Mouse (Mus musculus) mesoderm, embryonic 11.5 days (tissue): Measurements from ENCODE around the gene Senp3.
"Not testable (repeated sequence)": the region's sequence is repeated elsewhere in the genome, so short reads cannot be mapped to it uniquely, and the experiment has no call there.

Experiments
- DNase-seq: peaks from one replicate; pipeline ENCODE4 v3.0.0-alpha.2; 2012; ENCODE audit warnings: low read depth, low spot score

Senp3 gene

GRCm38 (mm10) chr11:69704613-69705010 is 22.7 kb upstream of the Senp3 start:
- DNase-seq = no peak

GRCm38 (mm10) chr11:69703814-69704612 is 22.1 kb upstream of the Senp3 start:
- DNase-seq = no peak

GRCm38 (mm10) chr11:69703381-69703780 is 21.5 kb upstream of the Senp3 start:
- not testable (repeated sequence) for DNase-seq

GRCm38 (mm10) chr11:69702886-69703285 is 21.0 kb upstream of the Senp3 start:
- not testable (repeated sequence) for DNase-seq

GRCm38 (mm10) chr11:69699595-69699994 is 17.7 kb upstream of the Senp3 start:
- DNase-seq = no peak

GRCm38 (mm10) chr11:69698574-69698973 is 16.7 kb upstream of the Senp3 start:
- DNase-seq = no peak

- DNase-seq = no peak
Measured at GRCm38 (mm10) chr11:69697396-69697795, 15.5 kb upstream of the Senp3 start.

- DNase-seq = peak; percentile 48
Measured at GRCm38 (mm10) chr11:69695361-69696181, 13.7 kb upstream of the Senp3 start, which contains the start of the genes Tnfsf12 and Tnfsfm13. Tnfsf12 (minus strand) TSS chr11:69695849. Tnfsfm13 (minus strand) TSS chr11:69696098.

GRCm38 (mm10) chr11:69695046-69695360 is 13.1 kb upstream of the Senp3 start:
- no peak for DNase-seq

GRCm38 (mm10) chr11:69693421-69693965 is 11.6 kb upstream of the Senp3 start:
- DNase-seq = no peak

- DNase-seq = no peak
Measured at GRCm38 (mm10) chr11:69692863-69693262, 11.0 kb upstream of the Senp3 start.

- no peak for DNase-seq
Measured at GRCm38 (mm10) chr11:69692196-69692811, 10.4 kb upstream of the Senp3 start.

- DNase-seq = no peak
Measured at GRCm38 (mm10) chr11:69689891-69690290, 8.0 kb upstream of the Senp3 start.

- DNase-seq = no peak
Measured at GRCm38 (mm10) chr11:69687061-69687460, 5.2 kb upstream of the Senp3 start.

GRCm38 (mm10) chr11:69686377-69686776 is 4.5 kb upstream of the Senp3 start:
- no peak for DNase-seq

GRCm38 (mm10) chr11:69685526-69686148 is 3.8 kb upstream of the Senp3 start, which contains the start of gene Tnfsf13:
Tnfsf13 (minus strand) TSS chr11:69685784.
- DNase-seq = no peak

- no peak for DNase-seq
Measured at GRCm38 (mm10) chr11:69684936-69685335, 3.1 kb upstream of the Senp3 start.

- no peak for DNase-seq
Measured at GRCm38 (mm10) chr11:69684128-69684745, 2.4 kb upstream of the Senp3 start.

- no peak for DNase-seq
Measured at GRCm38 (mm10) chr11:69683576-69683975, 1.7 kb upstream of the Senp3 start.

- DNase-seq = peak; percentile 95
Measured at GRCm38 (mm10) chr11:69682840-69683533, 1.1 kb upstream of the Senp3 start.
